Mouse (Mus musculus): ENCODE data around the gene Fancb.

Fancb gene

GRCm38 (mm10) chrX:164980193-164980775, at the start of gene Fancb, which contains the start of gene Mospd2:
TSS of gene Fancb (plus strand) at chrX:164980592.
TSS of gene Mospd2 (minus strand) at chrX:164980375.
- DNase-seq = peak; percentile 85 to 92

GRCm38 (mm10) chrX:164941540-164941939, 38.9 kb upstream of the Fancb start:
- DNase-seq = no peak

- DNase-seq = peak in 1 of 2 experiments; percentile 4
Measured at GRCm38 (mm10) chrX:164951858-164952576, 28.4 kb upstream of the Fancb start.

- DNase-seq = no peak
Measured at GRCm38 (mm10) chrX:164952601-164953375, 27.6 kb upstream of the Fancb start.

- DNase-seq = no peak
Measured at GRCm38 (mm10) chrX:164965750-164966448, 14.5 kb upstream of the Fancb start.

GRCm38 (mm10) chrX:164971206-164971605, 9.2 kb upstream of the Fancb start:
- DNase-seq = no peak

GRCm38 (mm10) chrX:164978866-164979265, 1.5 kb upstream of the Fancb start:
- no peak for DNase-seq

GRCm38 (mm10) chrX:165003141-165003540, 22.7 kb downstream of the Fancb start:
- peak in 1 of 2 experiments; percentile 7 for DNase-seq

- DNase-seq = no peak
Measured at GRCm38 (mm10) chrX:165004779-165005324, 24.5 kb downstream of the Fancb start, which contains the start of gene Gm17604. TSS of gene Gm17604 (minus strand) at chrX:165004829.
